Mouse (Mus musculus) stomach, postnatal 0 days (tissue): ENCODE results near the gene Npas2.

ENCODE experiments used
- CTCF ChIP-seq: IDR thresholded peaks from 2 replicates; pipeline ENCODE4 v1.5.1; 2016; ENCODE audit warnings: antibody characterized with exemption, low read depth, mild to moderate bottlenecking, moderate library complexity
- EP300 ChIP-seq: optimal IDR thresholded peaks from 2 replicates; pipeline ENCODE3; 2016; ENCODE audit warnings: antibody characterized with exemption

GRCm38 (mm10) chr1:39210928-39211327 lies 17.4 kb downstream of the Npas2 start:
- TF ChIP-seq EP300: no peak
- peak; percentile 55 for TF ChIP-seq CTCF
